Mouse (Mus musculus): ENCODE measurements around the gene Cpm.

GRCm38 (mm10) chr10:117690770-117691296 lies 61.5 kb downstream of the Cpm start:
- no peak for TF ChIP-seq CTCF (IDR thresholded peaks at IDR 0.05; ENCODE audit: low read depth)
- TF ChIP-seq EP300 (IDR thresholded peaks at IDR 0.05; ENCODE audit: low read depth) = no peak

Data from liver, embryonic 14.5 days (tissue).